In genomic region chr2:37724231-37724630, GRCm38 (mm10) we compare ENCODE assay signal across 16 mouse cellular contexts. TPM values are rescaled to one million over a fixed set of nuclear protein-coding genes. Genes with fewer than 3 reads are reported as not detected.
DNase-seq lines count a peak whose midpoint lies in the region; ATAC-seq and TF ChIP-seq lines count a peak whose summit lies in the region.
"Had no signal": no experiment of that assay in that cellular context is flagged by ENCODE, and none has a peak within 500 bp of the region (broad histone marks: within the 10 kb centered on the region; RNA-seq: fewer than 3 reads in every experiment).

No protein-coding gene starts in this region.

- 83% methylated on average over 4 of the region's 4 CpGs for WGBS in midbrain, embryonic 14.5 days
- WGBS in midbrain, embryonic 11.5 days = 79% methylated on average over 4 of the region's 4 CpGs
- WGBS in small intestine, adult 2 months = 39% methylated on average over 4 of the region's 4 CpGs

- no peak for TF ChIP-seq CTCF in small intestine, adult 2 months (IDR thresholded peaks at IDR 0.05; ENCODE audit: extremely low read depth, insufficient read length, insufficient replicate concordance, low read depth, low read length)

- DNase-seq in frontal cortex, postnatal 25 days (ENCODE audit: low spot score in 2 of 2) = no peak
- no peak for DNase-seq in midbrain, embryonic 14.5 days
- DNase-seq in midbrain, embryonic 11.5 days (ENCODE audit: low spot score, missing footprints) = no peak
- peak; percentile 91 for DNase-seq in kidney, adult 9 months
- DNase-seq in right cerebral cortex, postnatal 4 days = no peak
- no peak for DNase-seq in cerebellum, postnatal 36 days
- DNase-seq: adrenal gland, postnatal 25 days; cerebellum, adult 9-10 months; embryo, embryonic 11 days; liver, postnatal 0 days; lung, postnatal 4 days; thymus, adult 2 months had no signal

- H3K9ac ChIP-seq in midbrain, embryonic 14.5 days (replicated peaks; ENCODE audit: low read length) = no peak overlapping the region
- H3K9ac ChIP-seq in midbrain, embryonic 11.5 days (ENCODE audit: low read length) = no peak overlapping the region
- H3K9ac ChIP-seq: heart, embryonic 15.5 days; liver, postnatal 0 days had no signal

- H3K36me3 ChIP-seq in midbrain, embryonic 14.5 days (ENCODE audit: control insufficient read depth, insufficient read depth, low read length) = no peaks in the 10 kb centered on the region
- no peaks in the 10 kb centered on the region for H3K36me3 ChIP-seq in midbrain, embryonic 11.5 days (ENCODE audit: control insufficient read depth, insufficient read depth, low read length)
- H3K36me3 ChIP-seq in small intestine, adult 2 months (ENCODE audit: control insufficient read depth, insufficient read depth, low read length) = no peaks in the 10 kb centered on the region
- H3K36me3 ChIP-seq: G1E; heart, embryonic 15.5 days had no signal

- H3K27me3 ChIP-seq in midbrain, embryonic 14.5 days (ENCODE audit: control insufficient read depth, insufficient read depth, low read length) = no peaks in the 10 kb centered on the region
- H3K27me3 ChIP-seq in midbrain, embryonic 11.5 days (ENCODE audit: control insufficient read depth, insufficient read depth, low read length) = no peaks in the 10 kb centered on the region
- H3K27me3 ChIP-seq in small intestine, adult 2 months (ENCODE audit: control insufficient read depth, insufficient read depth, low read length) = no peaks in the 10 kb centered on the region
- H3K27me3 ChIP-seq: heart, embryonic 15.5 days had no signal

- no peaks in the 10 kb centered on the region for H3K9me3 ChIP-seq in midbrain, embryonic 14.5 days (ENCODE audit: control insufficient read depth, low read length)
- H3K9me3 ChIP-seq in midbrain, embryonic 11.5 days (ENCODE audit: control insufficient read depth, low read length) = no peaks in the 10 kb centered on the region
- H3K9me3 ChIP-seq: G1E; heart, embryonic 15.5 days had no signal

- no peak for TF ChIP-seq POLR2A in small intestine, adult 2 months (IDR thresholded peaks at IDR 0.05; ENCODE audit: low read depth, low read length)

- no peak overlapping the region for H3K4me2 ChIP-seq in midbrain, embryonic 14.5 days (ENCODE audit: low read length)
- H3K4me2 ChIP-seq in midbrain, embryonic 11.5 days = no peak overlapping the region
- H3K4me2 ChIP-seq: heart, embryonic 15.5 days had no signal

- peak; percentile 40; the same call in 1 of the 2 replicates for ATAC-seq in frontal cortex, adult (ENCODE audit: low TSS enrichment)
- ATAC-seq in midbrain, embryonic 14.5 days (ENCODE audit: low FRiP score, low TSS enrichment) = no peak
- no peak for ATAC-seq in midbrain, embryonic 11.5 days (ENCODE audit: low FRiP score)
- ATAC-seq: liver, postnatal 0 days had no signal

- H3K27ac ChIP-seq in midbrain, embryonic 14.5 days (replicated peaks; ENCODE audit: low read depth, low read length) = peak overlapping the region; percentile 53
- H3K27ac ChIP-seq in midbrain, embryonic 11.5 days (ENCODE audit: low read depth, low read length) = no peak overlapping the region
- H3K27ac ChIP-seq in small intestine, adult 2 months (ENCODE audit: insufficient read depth, low read depth, low read length) = peak overlapping the region; percentile 4; the same call in 1 of the 2 replicates
- H3K27ac ChIP-seq: heart, embryonic 15.5 days had no signal

- H3K4me1 ChIP-seq in midbrain, embryonic 14.5 days (ENCODE audit: control insufficient read depth, insufficient read depth, low read length) = peaks cover 15% of the 10 kb centered on the region
- H3K4me1 ChIP-seq in midbrain, embryonic 11.5 days (ENCODE audit: control insufficient read depth, insufficient read depth, low read length) = peaks cover 3% of the 10 kb centered on the region; the same call in 1 of the 2 replicates
- peaks cover 9% of the 10 kb centered on the region; the same call in 1 of the 2 replicates for H3K4me1 ChIP-seq in small intestine, adult 2 months (ENCODE audit: control insufficient read depth, insufficient read depth, insufficient read length, low read length)
- H3K4me1 ChIP-seq: heart, embryonic 15.5 days had no signal

- H3K4me3 ChIP-seq in midbrain, embryonic 14.5 days (replicated peaks; ENCODE audit: low read depth, low read length) = no peak overlapping the region
- H3K4me3 ChIP-seq in midbrain, embryonic 11.5 days (ENCODE audit: low read depth, low read length) = no peak overlapping the region
- H3K4me3 ChIP-seq in small intestine, adult 2 months (ENCODE audit: low read depth, low read length) = no peak overlapping the region
- H3K4me3 ChIP-seq: heart, embryonic 15.5 days had no signal

RNA-seq across cellular contexts. Expression of gene Strbp, which starts 20.6 kb away (rescaled TPM):
- 134 and 155 TPM in 2 replicates for polyA plus RNA-seq in midbrain, embryonic 14.5 days (2014; fragmentation: Nextera tagmentation; extraction: Ambion mirVana)
- 105 TPM in 2 replicates for polyA plus RNA-seq in midbrain, embryonic 11.5 days (2014; fragmentation: Nextera tagmentation; extraction: Ambion mirVana)
- polyA plus RNA-seq in small intestine, adult 2 months (2012; rRNA removed) = 1.2 and 2.7 TPM in 2 replicates

RNA-seq across cellular contexts. Expression of gene Crb2, which starts 51.8 kb away (rescaled TPM):
- polyA plus RNA-seq in midbrain, embryonic 14.5 days (2014; fragmentation: Nextera tagmentation; extraction: Ambion mirVana) = 3.5 and 5.8 TPM in 2 replicates
- 10.9 and 14.6 TPM in 2 replicates for polyA plus RNA-seq in midbrain, embryonic 11.5 days (2014; fragmentation: Nextera tagmentation; extraction: Ambion mirVana)
- 0.14 and 0.48 TPM in 2 replicates for polyA plus RNA-seq in small intestine, adult 2 months (2012; rRNA removed)
- polyA plus RNA-seq: G1E had no signal

Comparison
In these comparisons a context has a peak if more than half of its experiments do, and no peak if none do; other contexts are left out.
1. RNA of gene Strbp, which starts 20.6 kb away (polyA plus RNA-seq): 134 to 155 TPM in midbrain, embryonic 14.5 days and 105 TPM in midbrain, embryonic 11.5 days; 1.2 to 2.7 TPM in small intestine, adult 2 months; every median in the first group is over 10 times any median in the second.